Mouse (Mus musculus): ENCODE data around the gene Ier5. TPM values are rescaled to one million over a fixed set of nuclear protein-coding genes. Genes with fewer than 3 reads are reported as not detected.

Ier5 gene
- total RNA-seq, 2 experiments from 2014 or later = 60.4 to 75.1 TPM

- TF ChIP-seq CTCF (IDR thresholded peaks at IDR 0.05) = no peak
- no peak overlapping the region for H3K4me3 ChIP-seq
These were observed 20.3 kb upstream of the Ier5 start for GRCm38 (mm10) chr1:155119719-155120118.

GRCm38 (mm10) chr1:155113946-155114345 is 14.5 kb upstream of the Ier5 start:
- intact Hi-C loops (cut with DNase I) = no loop called here
- Histone ChIP-seq H3K27ac (no peak overlapping the region), H3K4me3 (no peak overlapping the region)
- TF ChIP-seq CTCF (IDR thresholded peaks at IDR 0.05) = no peak
- no peak for DNase-seq (ENCODE audit: extremely low spot score in 1 of 2, low spot score in 2 of 2)

More at GRCm38 (mm10) chr1:155119719-155120118, 20.3 kb upstream of the Ier5 start:
- no peak for DNase-seq (ENCODE audit: extremely low spot score in 1 of 2, low spot score in 2 of 2)
- intact Hi-C loops (cut with DNase I) = no loop called here
- H3K27ac ChIP-seq = no peak overlapping the region

- Histone ChIP-seq H3K27ac (no peak overlapping the region), H3K4me3 (no peak overlapping the region)
- no peak for TF ChIP-seq CTCF (IDR thresholded peaks at IDR 0.05)
- intact Hi-C loops (cut with DNase I) = no loop called here
- no peak for DNase-seq (ENCODE audit: extremely low spot score in 1 of 2, low spot score in 2 of 2)
These were observed 13.4 kb upstream of the Ier5 start for GRCm38 (mm10) chr1:155112875-155113274.

- Histone ChIP-seq H3K4me3 (no peak overlapping the region), H3K27ac (no peak overlapping the region)
- TF ChIP-seq CTCF (IDR thresholded peaks at IDR 0.05) = no peak
- no peak for DNase-seq (ENCODE audit: extremely low spot score in 1 of 2, low spot score in 2 of 2)
- intact Hi-C loops (cut with DNase I) = no loop called here
These were observed 12.7 kb upstream of the Ier5 start for GRCm38 (mm10) chr1:155112118-155112517.

- no peak overlapping the region for H3K27ac ChIP-seq
- intact Hi-C loops (cut with DNase I) = no loop called here
- no peak for TF ChIP-seq CTCF (IDR thresholded peaks at IDR 0.05)
- no peak overlapping the region for H3K4me3 ChIP-seq
- DNase-seq (ENCODE audit: extremely low spot score in 1 of 2, low spot score in 2 of 2) = no peak
These were observed 12.1 kb upstream of the Ier5 start for GRCm38 (mm10) chr1:155111491-155111890.

- no peak for TF ChIP-seq CTCF (IDR thresholded peaks at IDR 0.05)
- no peak for DNase-seq (ENCODE audit: extremely low spot score in 1 of 2, low spot score in 2 of 2)
- intact Hi-C loops (cut with DNase I) = no loop called here
- H3K27ac ChIP-seq = no peak overlapping the region
- H3K4me3 ChIP-seq = peak overlapping the region; percentile 11; the same call in 1 of the 2 replicates
These were observed 10.2 kb upstream of the Ier5 start for GRCm38 (mm10) chr1:155109387-155110350.

- H3K27ac ChIP-seq = no peak overlapping the region
- intact Hi-C loops (cut with DNase I) = no loop called here
These were observed 9.0 kb upstream of the Ier5 start for GRCm38 (mm10) chr1:155108412-155108811.

GRCm38 (mm10) chr1:155107843-155108242 is 8.4 kb upstream of the Ier5 start:
- no peak for TF ChIP-seq CTCF (IDR thresholded peaks at IDR 0.05)
- H3K4me3 ChIP-seq = no peak overlapping the region
- no peak for DNase-seq (ENCODE audit: extremely low spot score in 1 of 2, low spot score in 2 of 2)
- H3K27ac ChIP-seq = no peak overlapping the region
- intact Hi-C loops (cut with DNase I) = no loop called here

More at GRCm38 (mm10) chr1:155108412-155108811, 9.0 kb upstream of the Ier5 start:
- TF ChIP-seq CTCF (IDR thresholded peaks at IDR 0.05) = no peak
- DNase-seq (ENCODE audit: extremely low spot score in 1 of 2, low spot score in 2 of 2) = no peak
- H3K4me3 ChIP-seq = no peak overlapping the region

- no peak for DNase-seq (ENCODE audit: extremely low spot score in 1 of 2, low spot score in 2 of 2)
These were observed 6.9 kb upstream of the Ier5 start for GRCm38 (mm10) chr1:155106310-155106709.

GRCm38 (mm10) chr1:155103991-155104390 is 4.6 kb upstream of the Ier5 start:
- no peak for TF ChIP-seq CTCF (IDR thresholded peaks at IDR 0.05)
- intact Hi-C loops (cut with DNase I) = no loop called here

More at GRCm38 (mm10) chr1:155106310-155106709, 6.9 kb upstream of the Ier5 start:
- intact Hi-C loops (cut with DNase I) = no loop called here
- Histone ChIP-seq H3K4me3 (no peak overlapping the region), H3K27ac (no peak overlapping the region)
- no peak for TF ChIP-seq CTCF (IDR thresholded peaks at IDR 0.05)

GRCm38 (mm10) chr1:155102631-155103030 is 3.2 kb upstream of the Ier5 start:
- TF ChIP-seq CTCF (IDR thresholded peaks at IDR 0.05) = no peak
- Histone ChIP-seq H3K4me3 (no peak overlapping the region), H3K27ac (no peak overlapping the region)
- intact Hi-C loops (cut with DNase I) = no loop called here
- no peak for DNase-seq (ENCODE audit: extremely low spot score in 1 of 2, low spot score in 2 of 2)

More at GRCm38 (mm10) chr1:155103991-155104390, 4.6 kb upstream of the Ier5 start:
- Histone ChIP-seq H3K4me3 (no peak overlapping the region), H3K27ac (no peak overlapping the region)
- DNase-seq (ENCODE audit: extremely low spot score in 1 of 2, low spot score in 2 of 2) = no peak

- DNase-seq (ENCODE audit: extremely low spot score in 1 of 2, low spot score in 2 of 2) = peak; percentile 56 to 68
- TF ChIP-seq CTCF (IDR thresholded peaks at IDR 0.05) = no peak
- intact Hi-C loops (cut with DNase I) = loop anchor here (1.0 to 5.0 kb wide), 6 partner anchors 15 to 182 kb away; partner anchors contain the start of gene Stx6
These were observed 753 bp downstream of the Ier5 start for GRCm38 (mm10) chr1:155098486-155099279.

More at GRCm38 (mm10) chr1:155098486-155099279, 753 bp downstream of the Ier5 start:
- peak overlapping the region; percentile 97 for H3K27ac ChIP-seq
- H3K4me3 ChIP-seq = peak overlapping the region; percentile 97

Data from left cerebral cortex, adult 2 months (tissue).